Comparison of ENCODE assay signal across 8 mouse cellular contexts in genomic region chr10:91167352-91167751, GRCm38 (mm10). TPM values are rescaled to one million over a fixed set of nuclear protein-coding genes. Genes with fewer than 3 reads are reported as not detected.
DNase-seq lines count a peak whose midpoint lies in the region; ATAC-seq and TF ChIP-seq lines count a peak whose summit lies in the region.

No protein-coding gene starts in this region.

- no peak for TF ChIP-seq POLR2A in lung, adult 2 months (IDR thresholded peaks at IDR 0.05; ENCODE audit: borderline replicate concordance, extremely low read depth, low read depth, low read length)

- H3K27ac ChIP-seq in lung, embryonic 14.5 days (ENCODE audit: low read depth), result no peak overlapping the region
- H3K27ac ChIP-seq in embryonic facial prominence, embryonic 13.5 days, result 0 out of 2 replicates have a peak overlapping the region, but pooled peaks have one; percentile 4
- peak overlapping the region; percentile 9; the same call in 1 of the 2 replicates for H3K27ac ChIP-seq in intestine, embryonic 14.5 days (ENCODE audit: low read depth)
- H3K27ac ChIP-seq in neural tube, embryonic 15.5 days (replicated peaks), result no peak overlapping the region

- no peaks in the 10 kb centered on the region for H3K9me3 ChIP-seq in lung, embryonic 14.5 days (ENCODE audit: low read depth, low read length)
- H3K9me3 ChIP-seq in embryonic facial prominence, embryonic 13.5 days, result no peaks in the 10 kb centered on the region
- H3K9me3 ChIP-seq in intestine, embryonic 14.5 days (ENCODE audit: control insufficient read depth, low read length), result no peaks in the 10 kb centered on the region
- no peaks in the 10 kb centered on the region for H3K9me3 ChIP-seq in neural tube, embryonic 15.5 days (replicated peaks)

- no peak for ATAC-seq in lung, embryonic 14.5 days (ENCODE audit: insufficient read depth)
- no peak for ATAC-seq in embryonic facial prominence, embryonic 13.5 days (ENCODE audit: insufficient number of reproducible peaks, insufficient read depth, low FRiP score, low TSS enrichment, low read depth)
- ATAC-seq in intestine, embryonic 14.5 days (replicated peaks; ENCODE audit: low FRiP score, low TSS enrichment, low read depth), result no peak
- ATAC-seq in neural tube, embryonic 15.5 days (ENCODE audit: low FRiP score), result no peak

- intact Hi-C loops in left cerebral cortex, postnatal 36 days (cut with DNase I), result no loop called here

- no peak overlapping the region for H3K9ac ChIP-seq in lung, embryonic 14.5 days
- H3K9ac ChIP-seq in embryonic facial prominence, embryonic 13.5 days, result 0 out of 2 replicates have a peak overlapping the region, but pooled peaks have one; percentile 32
- H3K9ac ChIP-seq in intestine, embryonic 14.5 days (ENCODE audit: low read length), result no peak overlapping the region
- no peak overlapping the region for H3K9ac ChIP-seq in neural tube, embryonic 15.5 days (replicated peaks)

- TF ChIP-seq CTCF in lung, embryonic 14.5 days (IDR thresholded peaks at IDR 0.05; ENCODE audit: low read depth), result no peak
- TF ChIP-seq CTCF in lung, adult 2 months (IDR thresholded peaks at IDR 0.05; ENCODE audit: insufficient read depth, low read length), result no peak

- H3K36me3 ChIP-seq in lung, embryonic 14.5 days (ENCODE audit: insufficient read depth), result peaks cover 34% of the 10 kb centered on the region
- H3K36me3 ChIP-seq in embryonic facial prominence, embryonic 13.5 days, result peaks cover 32% of the 10 kb centered on the region
- H3K36me3 ChIP-seq in intestine, embryonic 14.5 days (ENCODE audit: control insufficient read depth, insufficient read depth, low read length), result peaks cover 34% of the 10 kb centered on the region
- H3K36me3 ChIP-seq in neural tube, embryonic 15.5 days, result peaks cover 17% of the 10 kb centered on the region

- no peaks in the 10 kb centered on the region for H3K27me3 ChIP-seq in lung, embryonic 14.5 days (ENCODE audit: insufficient read depth, low read length)
- H3K27me3 ChIP-seq in embryonic facial prominence, embryonic 13.5 days, result no peaks in the 10 kb centered on the region
- H3K27me3 ChIP-seq in intestine, embryonic 14.5 days (replicated peaks; ENCODE audit: control insufficient read depth, insufficient read depth, low read length), result no peaks in the 10 kb centered on the region
- H3K27me3 ChIP-seq in neural tube, embryonic 15.5 days (replicated peaks), result no peaks in the 10 kb centered on the region

- peaks cover 14% of the 10 kb centered on the region; the same call in 1 of the 2 replicates for H3K4me1 ChIP-seq in lung, embryonic 14.5 days (ENCODE audit: insufficient read depth)
- peaks cover 5% of the 10 kb centered on the region for H3K4me1 ChIP-seq in lung, adult 2 months (ENCODE audit: control insufficient read depth, insufficient read depth, low read length)
- H3K4me1 ChIP-seq in embryonic facial prominence, embryonic 13.5 days, result peaks cover 26% of the 10 kb centered on the region
- peaks cover 24% of the 10 kb centered on the region for H3K4me1 ChIP-seq in intestine, embryonic 14.5 days (replicated peaks; ENCODE audit: control insufficient read depth, insufficient read depth, low read length)
- H3K4me1 ChIP-seq in neural tube, embryonic 15.5 days, result peaks cover 34% of the 10 kb centered on the region

- DNase-seq in lung, embryonic 14.5 days, result peak; percentile 67
- DNase-seq in lung, adult 2 months, result no peak
- DNase-seq in intestine, embryonic 14.5 days (ENCODE audit: low spot score), result no peak
- DNase-seq in left cerebral cortex, postnatal 36 days (ENCODE audit: low spot score in 2 of 2), result no peak
- DNase-seq in frontal cortex, postnatal 14 days (ENCODE audit: low spot score in 2 of 2), result no peak
- no peak for DNase-seq in gastrocnemius, adult 8-10 months (ENCODE audit: low spot score in 2 of 2)

- peak overlapping the region; percentile 79 for H3K4me2 ChIP-seq in lung, embryonic 14.5 days
- H3K4me2 ChIP-seq in embryonic facial prominence, embryonic 13.5 days, result peak overlapping the region; percentile 73
- peak overlapping the region; percentile 69 for H3K4me2 ChIP-seq in intestine, embryonic 14.5 days (ENCODE audit: low read length)
- H3K4me2 ChIP-seq in neural tube, embryonic 15.5 days, result peak overlapping the region; percentile 4

- WGBS in lung, embryonic 14.5 days, result 34% methylated on average over 7 of the region's 7 CpGs
- 13% methylated on average over 7 of the region's 7 CpGs for WGBS in lung, adult 2 months
- 44% methylated on average over 7 of the region's 7 CpGs for WGBS in embryonic facial prominence, embryonic 13.5 days
- 43% methylated on average over 7 of the region's 7 CpGs for WGBS in intestine, embryonic 14.5 days
- WGBS in neural tube, embryonic 15.5 days, result 55% methylated on average over 7 of the region's 7 CpGs

- peak overlapping the region; percentile 99 for H3K4me3 ChIP-seq in lung, embryonic 14.5 days (ENCODE audit: low read depth, low read length)
- H3K4me3 ChIP-seq in lung, adult 2 months (replicated peaks; ENCODE audit: extremely low read depth, low read depth, low read length), result no peak overlapping the region
- peak overlapping the region; percentile 17 for H3K4me3 ChIP-seq in embryonic facial prominence, embryonic 13.5 days
- 0 out of 2 replicates have a peak overlapping the region, but pooled peaks have one; percentile 9 for H3K4me3 ChIP-seq in intestine, embryonic 14.5 days (ENCODE audit: low read depth, low read length)
- no peak overlapping the region for H3K4me3 ChIP-seq in neural tube, embryonic 15.5 days (replicated peaks)

RNA-seq across cellular contexts. Expression of gene Tmpo, which starts 13.8 kb away (rescaled TPM):
- polyA plus RNA-seq in lung, embryonic 14.5 days (2014; fragmentation: Nextera tagmentation; extraction: Ambion mirVana), result 317 and 337 TPM in 2 replicates
- polyA plus RNA-seq in lung, adult 2 months (2012; rRNA removed), result 40.4 and 49.6 TPM in 2 replicates
- polyA plus RNA-seq in embryonic facial prominence, embryonic 13.5 days (2015; fragmentation: Nextera tagmentation; extraction: Ambion mirVana), result 237 and 252 TPM in 2 replicates
- polyA plus RNA-seq in intestine, embryonic 14.5 days (2014; fragmentation: Nextera tagmentation; extraction: Ambion mirVana), result 219 TPM in 2 replicates
- 80.0 and 105 TPM in 2 replicates for polyA plus RNA-seq in neural tube, embryonic 15.5 days (2015; fragmentation: Nextera tagmentation; extraction: Ambion mirVana)
- total RNA-seq in left cerebral cortex, postnatal 36 days (2021), result 10 to 100 TPM; 34.6 to 41.3 TPM
- 10 to 100 TPM; 47.8 to 71.6 (median 53.8) TPM for total RNA-seq in gastrocnemius, adult 8-10 months (2022)

RNA-seq across cellular contexts. Expression of gene Slc25a3, which starts 43.5 kb away (rescaled TPM):
- 470 and 474 TPM in 2 replicates for polyA plus RNA-seq in lung, embryonic 14.5 days (2014; fragmentation: Nextera tagmentation; extraction: Ambion mirVana)
- 228 and 232 TPM in 2 replicates for polyA plus RNA-seq in lung, adult 2 months (2012; rRNA removed)
- 402 and 411 TPM in 2 replicates for polyA plus RNA-seq in embryonic facial prominence, embryonic 13.5 days (2015; fragmentation: Nextera tagmentation; extraction: Ambion mirVana)
- 555 and 608 TPM in 2 replicates for polyA plus RNA-seq in intestine, embryonic 14.5 days (2014; fragmentation: Nextera tagmentation; extraction: Ambion mirVana)
- polyA plus RNA-seq in neural tube, embryonic 15.5 days (2015; fragmentation: Nextera tagmentation; extraction: Ambion mirVana), result 595 and 628 TPM in 2 replicates
- 100 to 1,000 TPM; 513 to 539 TPM for total RNA-seq in left cerebral cortex, postnatal 36 days (2021)
- total RNA-seq in gastrocnemius, adult 8-10 months (2022), result 1,000 to 10,000 TPM; 1,088 to 1,186 (median 1,135) TPM

Comparison
In these comparisons a context has a peak if more than half of its experiments do, and no peak if none do; other contexts are left out.
1. H3K4me3 ChIP-seq: peak in lung, embryonic 14.5 days (single experiment), embryonic facial prominence, embryonic 13.5 days (single experiment) and intestine, embryonic 14.5 days (single experiment); none in lung, adult 2 months (single experiment) and neural tube, embryonic 15.5 days (single experiment).
2. H3K27ac ChIP-seq: peak in embryonic facial prominence, embryonic 13.5 days (single experiment) and intestine, embryonic 14.5 days (single experiment); none in lung, embryonic 14.5 days (single experiment) and neural tube, embryonic 15.5 days (single experiment).
3. H3K4me2 ChIP-seq: peak in every context shown above with its lines; median percentile 79 in lung, embryonic 14.5 days; 73 in embryonic facial prominence, embryonic 13.5 days; 69 in intestine, embryonic 14.5 days; 4 in neural tube, embryonic 15.5 days.